Mouse (Mus musculus): ENCODE measurements around the gene Rps10.

- TF ChIP-seq CTCF (IDR thresholded peaks at IDR 0.05; ENCODE audit: insufficient read depth, low read depth, low read length), result no peak
- TF ChIP-seq POLR2A (IDR thresholded peaks at IDR 0.05; ENCODE audit: insufficient read depth, low read depth, low read length), result no peak
Measured at GRCm38 (mm10) chr17:27627451-27627850, 9.0 kb downstream of the Rps10 start.

All from olfactory bulb, adult 2 months (tissue).